Mouse (Mus musculus): ENCODE measurements at regions not wholly inside any gene's neighbourhood (a gene's known extent, or its start where the extent isn't known, plus 50 kb on each side); places are given as distances from the start of the nearest gene placed in this dataset.
"Not testable (repeated sequence)": the region's sequence is repeated elsewhere in the genome, so short reads cannot be mapped to it uniquely, and the experiment has no call there.

DNA sequence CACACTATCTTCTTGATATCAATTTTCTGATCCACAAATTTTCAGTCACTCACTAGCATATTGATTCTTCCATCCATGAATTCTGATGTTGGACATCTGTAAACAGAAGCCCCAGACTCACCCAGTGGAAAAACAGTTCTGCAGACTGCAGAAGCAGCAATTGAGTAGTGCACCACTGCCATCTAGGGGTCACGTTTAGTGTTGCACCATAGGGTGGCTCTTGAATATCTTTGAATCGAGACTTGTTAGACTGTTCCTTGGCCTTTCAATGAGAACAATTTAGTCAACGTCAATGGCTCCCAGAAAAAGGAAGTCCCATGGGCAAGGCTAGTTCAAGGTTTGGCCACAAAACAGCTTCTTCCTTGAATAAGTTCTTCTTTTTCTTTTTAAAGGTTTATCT is 828.1 kb downstream of the Gm10330 start:
- H3K27me3 ChIP-seq (replicated peaks); H3K4me3 ChIP-seq (replicated peaks); H3K9me3 ChIP-seq; H3K27ac ChIP-seq; ATAC-seq (ENCODE audit: insufficient read depth, low FRiP score, low read depth); H3K9ac ChIP-seq; H3K36me3 ChIP-seq; H3K4me1 ChIP-seq; H3K4me2 ChIP-seq: not testable (repeated sequence)
- 48% methylated on average over 3 of the region's 3 CpGs for WGBS

DNA sequence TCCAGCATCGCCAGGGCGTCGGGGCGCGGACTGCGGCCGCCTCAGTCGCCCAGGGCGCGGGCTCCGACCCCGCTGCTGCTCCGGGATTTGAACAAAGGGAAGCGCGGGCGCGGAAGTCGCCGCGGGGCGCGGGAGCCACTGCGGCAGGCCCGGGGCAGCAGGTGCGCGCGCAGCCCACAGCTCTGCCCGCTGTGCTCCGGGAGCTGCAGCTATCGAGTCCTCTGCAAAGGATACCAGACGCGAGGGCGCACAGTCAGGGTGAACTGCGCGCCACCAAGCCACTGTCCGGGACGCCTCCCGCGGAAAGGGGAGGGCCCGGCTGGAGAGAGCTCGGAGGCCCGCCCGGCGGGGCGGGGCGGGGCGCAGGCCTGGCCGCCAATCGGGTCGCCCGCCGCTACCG is 873.9 kb downstream of the Gm10330 start:
- H3K27me3 ChIP-seq (replicated peaks); H3K4me1 ChIP-seq; H3K36me3 ChIP-seq; H3K9me3 ChIP-seq; H3K9ac ChIP-seq; H3K27ac ChIP-seq: not testable (repeated sequence)
- peak overlapping the region; percentile 66 for H3K4me2 ChIP-seq
- peak overlapping the region; percentile 55 for H3K4me3 ChIP-seq (replicated peaks)
- WGBS, result 0% methylated on average over 26 of the region's 53 CpGs
- peak; percentile 66 for ATAC-seq (ENCODE audit: insufficient read depth, low FRiP score, low read depth)
